Mouse (Mus musculus) granulocyte monocyte progenitor cell, adult 5-6 weeks (primary cell): ENCODE results near the gene Rab11b. TPM values are rescaled to one million over a fixed set of nuclear protein-coding genes. Genes with fewer than 3 reads are reported as not detected.
"Not testable (repeated sequence)": the region's sequence is repeated elsewhere in the genome, so short reads cannot be mapped to it uniquely, and the experiment has no call there.

Experiments used
- ATAC-seq: replicated peaks from 2 replicates; pipeline ENCODE4 v1.8.0; 2016; ENCODE audit warnings: mild to moderate bottlenecking, moderate TSS enrichment, inconsistent platforms; ENCODE audit not compliant: poor library complexity, severe bottlenecking
- total RNA-seq, 2 experiments: library from RNA; stranded (forward) in 1 of 2; stranded (reverse) in 1 of 2; fragments of 200-712, 200-1000 nt in 1 of 2; fragments of >200 nt in 1 of 2; fragmentation: Nextera tagmentation in 1 of 2; gene quantifications; 2 replicates each; pipeline ENCODE4 v1.2.3; 2014 to 2017

Gene Rab11b
- total RNA-seq, 2 experiments from 2014 or later, result 46.4 to 66.7 TPM

- ATAC-seq, result no peak
Observed at GRCm38 (mm10) chr17:33773871-33774572, 13.7 kb upstream of the Rab11b start.

GRCm38 (mm10) chr17:33773426-33773825 is 13.1 kb upstream of the Rab11b start:
- no peak for ATAC-seq

GRCm38 (mm10) chr17:33771617-33772016 is 11.3 kb upstream of the Rab11b start:
- no peak for ATAC-seq

DNA sequence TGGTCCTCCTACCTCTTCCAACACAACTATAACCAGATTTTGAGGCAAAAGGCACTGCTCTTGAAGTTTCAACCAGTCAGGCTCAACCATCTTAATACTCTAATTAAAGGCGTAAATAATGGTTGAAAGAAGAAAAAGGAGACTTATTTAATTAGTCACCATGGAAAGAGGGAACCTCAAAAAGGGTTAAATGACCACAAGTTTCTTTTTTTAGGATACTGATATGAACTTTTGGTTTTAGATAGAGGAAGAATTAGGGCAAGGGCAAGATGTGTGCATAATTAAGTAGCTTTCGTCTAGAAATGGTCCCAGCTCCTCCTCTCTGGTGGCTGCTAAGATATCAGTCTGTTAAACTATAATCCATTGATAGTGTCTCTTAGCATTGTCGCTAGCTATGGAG is 6.1 kb upstream of the Rab11b start:
- ATAC-seq, result no peak

- ATAC-seq, result peak; percentile 54
Observed at GRCm38 (mm10) chr17:33759767-33760254, 519 bp downstream of the Rab11b start.

GRCm38 (mm10) chr17:33757231-33757630 is 3.1 kb downstream of the Rab11b start:
- no peak for ATAC-seq

- no peak for ATAC-seq
Observed at GRCm38 (mm10) chr17:33756108-33756790, 4.1 kb downstream of the Rab11b start.

- no peak for ATAC-seq
Observed at GRCm38 (mm10) chr17:33755418-33756107, 4.8 kb downstream of the Rab11b start.

- no peak for ATAC-seq
Observed at GRCm38 (mm10) chr17:33754656-33755055, 5.7 kb downstream of the Rab11b start.

GRCm38 (mm10) chr17:33752297-33752696 is 8.0 kb downstream of the Rab11b start:
- no peak for ATAC-seq

DNA sequence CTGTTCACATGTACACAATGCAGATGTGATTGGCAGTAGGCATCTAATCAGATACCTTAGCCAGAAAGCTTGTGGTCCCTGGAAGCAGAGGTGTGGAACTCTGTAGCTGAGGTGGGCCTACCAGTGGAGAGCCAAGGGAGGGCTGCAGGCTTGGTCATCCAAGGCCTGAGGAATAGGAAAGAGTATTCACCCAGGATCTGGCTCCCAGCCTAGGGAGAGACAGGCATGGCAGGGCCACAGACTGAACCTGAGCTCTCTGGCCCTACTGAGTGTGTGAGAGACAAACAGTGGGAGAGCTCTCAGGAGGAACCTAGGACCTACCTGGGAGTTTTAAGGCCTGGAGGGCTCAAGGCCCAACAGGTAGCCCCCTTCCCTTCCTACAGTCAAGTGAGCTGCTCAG is 9.1 kb downstream of the Rab11b start:
- ATAC-seq, result no peak

- no peak for ATAC-seq
Observed at GRCm38 (mm10) chr17:33749451-33749850, 10.9 kb downstream of the Rab11b start.

- ATAC-seq, result peak; percentile 51
Observed at GRCm38 (mm10) chr17:33746011-33746410, 14.3 kb downstream of the Rab11b start.

DNA sequence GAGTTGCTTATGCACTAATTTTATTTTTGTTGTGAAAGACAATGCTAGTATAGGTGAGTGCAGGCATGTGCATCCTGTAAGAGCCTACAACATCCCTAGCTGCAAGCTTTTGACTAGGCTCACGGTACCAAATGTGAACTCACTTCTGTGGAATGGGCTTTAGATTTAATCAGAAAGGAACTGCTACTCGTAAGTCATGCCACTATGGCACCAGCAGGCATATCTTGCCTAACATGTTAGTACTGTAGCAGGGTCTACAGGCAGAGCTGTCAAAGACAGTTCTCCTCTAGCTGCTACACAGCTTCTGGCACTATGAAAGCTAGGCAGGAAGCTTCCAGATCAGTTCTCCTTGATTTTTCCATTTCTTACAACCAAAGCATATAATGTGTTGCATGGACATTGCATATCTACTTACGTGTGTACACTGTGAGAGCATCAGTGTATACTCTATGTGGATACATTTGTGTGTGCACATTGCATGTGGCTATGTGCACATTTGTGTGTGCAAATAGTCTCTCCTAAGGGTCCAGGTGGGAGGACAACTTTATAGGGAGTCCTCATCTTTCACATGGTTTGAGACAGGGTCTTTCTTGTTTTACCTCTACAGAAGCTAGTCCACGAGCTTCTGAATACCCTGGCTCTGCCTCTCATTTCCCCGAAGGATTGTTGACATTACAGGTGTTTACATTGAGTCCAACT is 15.5 kb downstream of the Rab11b start:
- no peak for ATAC-seq

DNA sequence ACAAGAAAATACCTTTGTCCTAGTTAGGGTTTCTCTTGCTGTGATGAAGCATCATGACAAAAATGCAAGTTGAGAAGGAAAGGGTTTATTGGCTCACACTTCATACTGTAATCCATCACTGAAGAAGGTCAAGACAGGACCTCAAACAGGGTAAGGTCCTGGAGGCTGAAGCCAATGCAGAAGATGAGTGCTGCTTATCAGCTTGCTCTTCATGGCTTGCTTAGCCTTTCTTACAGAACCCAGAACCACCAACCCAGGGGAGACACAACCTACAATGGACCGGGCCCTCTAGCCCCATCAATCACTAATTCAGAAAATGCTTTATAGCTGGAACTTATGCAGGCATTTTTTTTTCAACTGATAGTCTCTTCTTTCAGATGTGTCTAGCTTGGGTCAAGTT is 17.9 kb downstream of the Rab11b start:
- no peak for ATAC-seq

GRCm38 (mm10) chr17:33733526-33733925 is 26.8 kb downstream of the Rab11b start:
- ATAC-seq, result not testable (repeated sequence)

DNA sequence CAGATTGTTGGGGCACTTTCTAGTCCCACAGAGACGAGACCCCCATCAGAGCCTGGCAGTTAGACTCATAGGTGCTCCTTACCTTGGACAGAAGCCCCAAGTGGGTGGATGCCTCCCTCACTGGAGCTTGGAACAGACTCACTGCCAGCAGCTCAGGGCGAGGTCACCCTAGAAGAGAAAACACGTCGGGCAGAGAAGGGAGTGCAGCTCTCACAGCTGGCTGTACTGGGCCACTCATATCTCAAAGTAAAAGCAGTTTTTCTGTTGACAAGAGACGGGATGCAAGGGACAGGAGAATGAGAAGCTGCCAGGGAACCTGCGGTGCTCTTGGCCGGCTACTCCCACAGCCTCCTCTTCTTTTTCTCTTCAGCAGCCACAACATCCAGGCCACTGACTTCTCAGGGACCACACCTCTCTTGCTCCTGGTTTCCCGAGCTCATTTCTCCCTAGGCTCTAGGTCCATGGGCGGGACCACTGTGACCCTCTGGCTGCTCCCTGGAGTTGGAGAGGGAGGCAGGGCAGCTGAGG is 27.7 kb downstream of the Rab11b start:
- not testable (repeated sequence) for ATAC-seq

DNA sequence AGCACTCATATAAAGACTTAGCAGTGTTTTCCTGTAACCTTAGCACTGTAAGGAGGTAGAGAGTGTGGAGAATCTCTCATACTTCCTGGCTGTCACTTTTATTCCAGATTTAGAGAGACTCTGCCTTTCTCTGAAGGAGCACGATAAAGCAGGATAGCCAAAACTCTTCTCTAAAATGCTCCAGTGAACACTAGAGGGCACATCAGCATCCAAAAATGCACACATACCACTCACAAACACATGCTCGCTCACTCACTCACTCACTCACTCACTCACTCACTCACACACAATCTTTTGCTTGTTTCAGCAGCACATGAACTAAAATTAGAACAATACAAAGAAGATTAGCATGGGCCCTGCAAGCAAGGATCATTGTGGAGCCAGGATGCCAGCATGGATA is 31.1 kb downstream of the Rab11b start:
- ATAC-seq, result no peak

DNA sequence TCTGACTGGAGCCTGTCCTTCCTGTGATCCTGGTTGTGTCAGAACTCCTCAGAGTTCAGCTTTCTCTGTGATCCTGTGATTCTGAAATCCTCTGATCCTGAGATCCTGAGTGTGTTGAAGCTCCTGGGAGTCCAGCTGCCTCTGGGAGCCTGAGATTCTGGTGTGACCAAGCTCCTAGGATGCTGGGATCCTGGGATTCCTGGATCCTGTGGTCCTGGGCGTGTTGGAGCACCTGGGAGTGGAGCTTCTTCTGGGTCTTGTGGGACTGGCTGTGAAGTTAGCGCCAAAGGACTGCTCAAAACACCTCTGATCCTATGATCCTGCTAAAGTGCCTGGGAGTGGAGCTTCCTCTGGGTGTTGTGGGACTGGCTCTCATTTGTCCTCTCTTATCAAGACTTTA is 31.9 kb downstream of the Rab11b start:
- no peak for ATAC-seq

DNA sequence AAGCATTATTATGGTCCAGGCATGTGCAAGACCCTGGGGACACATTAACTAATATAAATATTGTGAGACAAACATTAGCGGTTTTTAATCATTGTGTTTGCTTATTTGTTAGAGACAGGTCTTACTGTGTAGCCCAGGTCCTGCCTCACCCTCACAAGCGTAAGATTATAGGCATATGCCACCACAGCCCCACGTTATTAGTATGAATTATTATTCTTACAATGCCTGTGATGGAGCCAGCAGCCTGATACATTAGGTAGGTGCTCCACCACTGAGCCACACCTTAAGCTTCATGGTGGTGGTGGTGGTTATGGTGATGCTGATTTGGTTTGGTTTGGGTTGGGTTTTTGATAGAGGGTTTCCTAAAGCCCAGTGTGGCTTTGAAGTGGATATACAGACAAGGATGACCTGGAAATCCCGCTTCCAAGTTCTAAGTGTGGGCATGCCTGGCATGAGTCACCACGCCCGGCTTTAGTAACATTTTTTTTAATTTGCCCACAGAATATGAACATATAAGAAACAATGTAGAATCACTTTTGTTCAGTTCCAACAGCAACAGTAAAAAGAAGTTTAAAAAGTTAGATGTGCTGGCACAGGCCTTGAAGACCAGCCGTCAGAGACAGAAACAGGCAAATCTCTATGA is 40.5 kb downstream of the Rab11b start:
- ATAC-seq, result no peak
